Mouse (Mus musculus) inflammation-experienced regulatory T-cells, adult 6 months (primary cell): ENCODE data around the gene Kcnk2. TPM values are rescaled to one million over a fixed set of nuclear protein-coding genes. Genes with fewer than 3 reads are reported as not detected.
"Not testable (repeated sequence)": the region's sequence is repeated elsewhere in the genome, so short reads cannot be mapped to it uniquely, and the experiment has no call there.

Source experiments
- ATAC-seq: one replicate; pipeline ENCODE4 v1.8.0; 2017
- polyA plus RNA-seq, 3 experiments: library from polyadenylated mRNA; unstranded; fragments of 100-300 nt; shearing (Covaris generic); gene quantifications; one replicate each; pipeline ENCODE4 v1.2.1; 2017

The Kcnk2 gene
- polyA plus RNA-seq, 3 experiments from 2014 or later: not detected

DNA sequence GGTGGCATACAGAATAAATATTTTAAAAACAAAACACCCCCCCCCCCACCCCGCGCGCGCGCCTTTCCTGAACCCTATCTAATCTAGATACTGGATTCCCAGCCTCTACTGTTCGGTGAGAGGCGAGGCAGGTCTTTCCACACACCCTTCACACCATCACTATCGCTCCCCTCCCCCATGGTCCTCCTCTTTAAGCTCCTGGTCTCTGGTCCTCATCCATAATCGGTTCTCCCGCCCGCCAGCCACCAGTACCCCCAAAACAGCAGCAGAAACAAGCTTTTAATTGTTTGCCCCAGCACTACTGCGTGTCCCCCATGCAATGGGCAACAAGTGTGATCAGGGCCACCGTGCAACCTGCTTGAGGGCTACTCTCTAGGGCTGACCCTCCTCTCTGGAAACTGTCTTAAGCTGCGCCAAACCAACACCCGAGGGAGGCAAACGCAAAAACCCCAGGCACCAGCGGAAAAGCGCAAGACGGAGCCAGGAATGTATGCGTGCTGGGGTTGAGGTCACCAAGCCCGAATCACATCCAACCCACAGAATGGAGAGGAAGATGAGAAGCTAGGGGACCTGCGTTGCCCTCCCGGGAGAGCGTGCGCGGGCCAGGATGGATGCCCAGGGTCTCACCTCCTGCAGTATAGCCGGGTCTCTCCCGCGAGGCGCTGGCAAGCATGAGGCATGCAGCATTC is 59.5 kb downstream of the Kcnk2 start:
- no peak for ATAC-seq

DNA sequence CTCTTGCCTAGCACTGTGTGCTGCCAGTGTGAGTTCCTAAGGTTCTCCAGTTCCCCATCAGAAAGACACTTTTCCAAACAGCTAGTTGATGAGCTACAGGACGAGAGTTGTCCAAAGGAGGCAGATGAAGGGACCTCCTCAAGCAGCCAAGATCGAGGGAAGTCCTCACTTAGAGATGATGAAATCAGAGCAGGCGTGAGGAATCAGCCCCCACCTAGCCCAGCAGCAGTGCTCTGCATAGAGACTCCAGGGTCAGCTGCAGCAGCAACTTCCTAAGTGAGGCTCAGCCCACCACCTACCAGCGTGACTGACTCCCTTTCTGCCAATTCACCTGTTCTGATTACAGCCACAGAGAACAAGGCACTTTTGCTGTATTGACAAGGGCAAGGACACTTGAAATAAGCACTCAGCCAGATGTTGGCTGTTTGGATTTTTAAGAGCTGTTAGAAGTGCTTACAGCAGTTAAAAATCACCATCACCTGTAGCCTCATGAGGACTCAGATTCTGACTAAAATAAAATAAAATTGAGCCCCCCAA is 60.6 kb downstream of the Kcnk2 start:
- ATAC-seq: no peak

DNA sequence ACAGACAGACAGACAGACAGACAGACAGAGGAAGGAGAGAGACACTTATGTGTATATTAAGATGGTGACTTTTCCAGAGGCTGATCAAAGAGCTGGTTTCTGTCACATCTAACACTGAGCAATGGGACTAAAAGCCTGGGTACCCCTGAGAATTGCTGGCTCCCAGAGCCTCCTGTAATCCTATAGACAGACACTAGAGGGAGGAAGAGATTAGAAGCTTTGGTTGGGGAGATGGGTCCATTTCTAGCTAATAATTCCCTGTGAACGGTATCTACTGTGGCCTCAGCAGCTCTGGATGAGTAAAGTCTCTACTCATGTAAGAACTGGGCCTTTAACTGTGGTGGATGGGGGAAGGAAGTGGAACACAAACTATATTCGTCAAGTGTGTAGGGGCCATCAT is 86.2 kb downstream of the Kcnk2 start:
- ATAC-seq: no peak

DNA sequence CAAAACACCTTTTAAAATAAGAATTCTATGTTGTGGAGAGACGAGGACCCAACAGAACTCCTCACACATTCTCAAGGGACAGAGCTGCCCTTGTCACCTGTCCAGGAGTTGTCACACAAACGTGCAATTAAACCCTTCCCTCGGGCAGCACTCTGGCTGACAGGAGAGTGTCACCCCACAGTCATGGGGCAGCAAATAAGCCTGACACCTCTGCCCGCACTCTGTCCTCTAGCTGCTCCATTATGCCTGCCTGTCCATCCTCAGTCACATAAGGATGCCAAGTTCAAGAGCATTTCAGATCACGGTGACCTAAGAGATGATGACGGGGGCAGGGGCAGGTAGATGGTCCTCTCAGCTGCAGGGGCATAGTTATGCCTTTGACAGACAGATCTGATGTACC is 87.6 kb downstream of the Kcnk2 start:
- ATAC-seq: no peak

DNA sequence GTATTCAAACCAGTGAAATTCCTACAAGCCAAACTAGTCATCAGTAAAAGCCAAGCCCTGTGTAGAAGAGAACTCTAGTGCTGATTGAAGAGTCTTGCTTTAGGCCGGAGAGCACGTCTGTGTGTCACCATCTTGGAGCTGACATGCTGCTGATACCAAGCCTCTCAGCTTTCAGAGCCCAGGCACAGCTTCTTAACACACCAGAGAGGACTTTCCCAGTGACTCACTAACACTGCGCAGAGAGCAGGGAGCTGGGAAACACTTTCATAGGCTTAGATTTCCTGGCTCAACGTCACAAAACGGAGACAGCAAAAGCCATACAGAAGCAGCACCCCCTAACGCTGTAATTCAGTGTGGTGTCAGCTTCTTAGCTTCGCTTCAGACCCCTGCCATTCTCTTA is 88.3 kb downstream of the Kcnk2 start:
- ATAC-seq: no peak

DNA sequence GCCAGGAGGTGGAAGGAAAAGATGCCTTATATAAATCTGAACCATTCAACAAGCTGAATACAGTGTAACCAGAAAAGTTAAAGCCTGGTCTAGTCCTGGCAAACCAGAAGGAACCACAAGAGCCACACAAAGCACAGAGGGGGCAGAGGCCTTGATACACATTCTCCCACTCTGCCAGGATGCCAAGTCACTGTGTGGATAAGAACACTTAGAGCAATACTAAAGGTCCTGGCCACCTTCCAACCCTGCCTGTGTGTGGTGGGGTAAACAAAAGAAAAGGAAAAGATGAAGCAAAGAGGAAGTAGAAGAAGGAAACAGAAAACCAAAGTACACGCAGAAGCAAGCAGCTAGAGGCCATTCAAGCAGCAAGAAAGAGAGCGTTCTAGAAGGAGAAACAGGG is 91.9 kb downstream of the Kcnk2 start:
- no peak for ATAC-seq

DNA sequence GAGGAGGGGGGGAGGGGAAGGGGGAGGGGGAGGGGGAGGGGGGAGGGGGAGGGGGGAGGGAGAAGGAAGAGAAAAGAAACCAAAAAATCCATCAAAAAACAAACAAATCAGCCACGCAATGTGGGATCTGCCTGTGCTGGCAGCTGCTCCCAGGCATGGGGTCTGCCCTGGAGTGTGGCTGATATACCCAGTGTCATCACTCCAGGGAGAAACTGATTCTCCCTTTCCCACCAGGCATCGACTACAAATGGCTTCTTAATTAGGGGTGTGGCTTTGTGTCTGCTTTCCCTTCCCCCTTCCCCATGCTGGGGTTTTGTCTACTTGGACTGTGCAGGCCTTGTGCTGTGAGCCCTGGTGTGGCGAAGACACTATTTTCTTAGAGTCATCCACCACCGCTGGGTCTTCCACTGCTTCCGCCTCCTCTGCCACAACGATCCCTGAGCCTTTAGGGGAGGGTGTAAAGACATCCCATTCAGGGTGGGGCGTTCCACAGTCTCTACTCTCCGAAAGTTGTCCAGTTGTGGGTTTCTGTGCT is 97.0 kb downstream of the Kcnk2 start:
- ATAC-seq: no peak

DNA sequence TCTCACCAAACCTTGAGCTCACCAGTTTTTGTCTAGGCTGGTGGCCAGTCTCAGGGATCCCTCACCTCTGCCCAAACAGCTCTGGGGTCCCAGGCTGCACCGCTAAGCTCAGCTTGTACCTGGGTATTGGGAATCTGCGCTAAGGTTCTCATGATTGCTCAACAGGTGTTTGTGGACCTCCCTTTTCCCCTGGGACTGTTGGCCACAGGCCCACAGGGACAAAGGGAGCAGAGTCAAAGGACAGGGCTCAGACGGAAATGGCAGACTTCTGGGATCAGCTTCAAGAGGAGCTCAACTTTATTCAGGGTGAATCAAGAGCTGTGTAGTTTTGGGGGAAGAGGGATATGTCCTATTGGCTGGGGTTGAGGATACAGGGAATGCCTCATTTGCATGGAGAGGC is 99.1 kb downstream of the Kcnk2 start:
- ATAC-seq: no peak

DNA sequence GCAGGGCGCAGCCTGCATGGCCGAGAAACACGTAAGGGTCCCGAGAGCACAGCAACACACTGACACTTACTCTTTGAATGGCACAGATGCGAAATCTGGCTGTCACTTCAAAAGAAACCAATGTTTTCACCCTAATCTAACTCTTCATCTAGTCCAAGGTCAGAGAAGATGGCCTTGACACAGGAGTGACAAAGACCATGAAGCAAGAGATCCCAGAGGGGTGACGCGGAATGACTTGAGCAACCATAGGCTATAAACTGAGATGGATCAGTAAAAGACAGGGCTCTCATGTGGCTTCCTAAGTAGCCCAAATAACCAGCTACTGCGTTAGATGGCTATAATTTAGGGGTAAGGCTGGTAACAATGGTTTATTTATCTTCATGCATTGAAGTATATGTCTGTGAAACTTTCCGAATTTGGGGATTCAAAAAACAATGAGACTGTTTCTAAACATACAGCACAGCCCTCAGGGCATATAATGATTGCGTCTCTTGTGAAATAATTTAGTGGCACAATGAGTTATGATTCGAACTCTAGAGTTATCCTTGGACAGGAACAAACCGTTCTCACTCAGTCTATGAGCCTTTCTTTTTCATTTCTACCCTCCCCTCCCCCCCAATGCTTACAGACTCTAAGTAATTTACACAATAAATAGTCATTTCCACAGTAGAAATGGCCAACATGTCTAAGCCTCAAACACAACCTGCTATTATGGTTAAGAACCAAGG is 108.2 kb downstream of the Kcnk2 start:
- ATAC-seq: no peak

DNA sequence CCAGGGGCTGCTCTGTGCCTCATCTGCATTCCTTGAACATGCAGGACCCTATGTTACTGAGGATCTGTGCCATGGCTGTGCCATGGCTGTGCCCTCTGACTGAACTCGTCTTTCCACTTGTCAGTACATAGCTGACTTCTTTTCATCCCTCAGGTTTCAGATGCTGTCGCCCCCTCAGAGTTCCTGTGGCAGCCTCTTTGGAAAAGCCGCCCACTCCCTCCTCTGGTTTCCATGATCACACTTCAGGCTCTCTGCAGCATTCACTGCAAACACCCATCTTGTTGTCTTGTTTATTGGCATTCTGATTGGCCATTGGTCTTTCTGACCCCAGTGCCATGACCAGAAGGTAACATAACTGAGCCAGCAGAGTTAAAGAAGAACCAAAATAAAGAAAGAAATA is 111.2 kb downstream of the Kcnk2 start:
- no peak for ATAC-seq

DNA sequence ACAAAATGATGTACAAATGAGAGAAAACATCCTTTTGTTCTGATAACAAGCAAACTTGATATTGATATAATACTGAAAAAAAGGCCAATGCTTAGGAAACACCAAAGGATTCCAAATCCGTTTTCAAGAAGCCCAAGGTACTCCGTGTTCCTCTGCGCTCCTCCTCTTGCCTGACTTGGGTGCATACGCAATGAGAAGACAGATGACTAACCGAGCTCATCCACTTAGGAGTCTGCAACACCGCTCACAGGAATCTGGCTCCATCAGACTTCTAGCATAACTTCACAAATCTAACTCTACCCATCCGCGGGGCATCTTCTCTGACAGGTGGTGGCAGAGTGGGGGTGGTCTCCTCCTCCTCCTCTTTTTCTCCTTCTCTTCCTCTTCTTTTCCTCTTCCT is 113.1 kb downstream of the Kcnk2 start:
- ATAC-seq: no peak

DNA sequence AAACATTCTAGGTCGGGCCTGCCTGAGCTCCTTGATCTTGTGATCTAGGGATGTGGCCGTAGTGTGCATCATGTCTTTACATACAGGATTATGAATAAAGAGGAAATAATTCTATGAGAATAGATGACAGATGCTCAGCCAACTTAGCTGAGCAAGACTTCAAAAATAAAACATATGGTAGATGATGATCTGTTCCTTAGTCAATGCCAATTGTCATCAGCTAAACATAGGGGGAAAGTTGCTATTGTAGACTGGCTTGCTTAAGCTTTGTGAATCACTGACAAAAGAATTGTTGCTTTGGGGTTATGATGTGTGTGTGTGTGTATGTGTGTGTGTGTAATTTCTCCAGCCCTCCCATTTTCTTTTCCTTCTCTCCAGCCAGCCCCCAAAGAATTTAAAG is 129.8 kb downstream of the Kcnk2 start:
- ATAC-seq: no peak

DNA sequence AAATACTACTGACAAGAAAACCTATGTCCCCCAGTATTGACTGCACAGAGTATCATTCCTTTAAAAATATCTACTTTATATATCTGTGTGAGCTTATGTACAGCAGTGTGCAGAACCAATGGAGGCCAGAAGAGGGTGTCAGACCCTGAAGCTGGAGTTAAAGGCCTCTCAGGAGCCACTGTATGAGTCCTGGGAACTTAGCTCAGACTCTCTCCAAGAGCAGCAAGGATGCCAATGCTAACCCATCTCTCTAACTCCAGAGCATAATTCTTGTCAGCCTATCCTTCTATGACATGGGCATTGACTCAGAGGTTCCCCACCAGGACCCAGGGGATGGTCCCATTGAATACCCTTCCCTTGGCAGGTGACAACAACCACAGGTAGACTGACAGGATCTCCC is 148.4 kb downstream of the Kcnk2 start:
- ATAC-seq: no peak

DNA sequence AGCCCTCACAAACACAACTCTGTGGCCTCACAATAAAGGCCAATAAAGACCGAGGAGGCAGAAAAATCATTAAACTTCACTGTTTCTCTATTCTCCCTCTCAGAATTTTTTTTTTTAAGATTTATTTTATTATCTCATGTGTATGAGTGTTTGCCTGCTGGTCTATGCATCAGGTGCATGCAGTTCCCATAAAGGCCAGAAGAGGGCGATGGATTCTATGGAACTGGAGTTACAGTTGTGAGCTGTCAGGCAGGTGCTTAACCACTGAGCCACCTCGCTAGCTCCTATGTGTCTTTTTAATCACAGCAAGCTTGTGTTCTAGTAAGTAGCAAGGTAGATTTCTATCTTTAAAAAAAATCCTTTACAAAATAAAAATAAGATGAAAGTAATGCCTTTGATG is 148.9 kb downstream of the Kcnk2 start:
- ATAC-seq: no peak

DNA sequence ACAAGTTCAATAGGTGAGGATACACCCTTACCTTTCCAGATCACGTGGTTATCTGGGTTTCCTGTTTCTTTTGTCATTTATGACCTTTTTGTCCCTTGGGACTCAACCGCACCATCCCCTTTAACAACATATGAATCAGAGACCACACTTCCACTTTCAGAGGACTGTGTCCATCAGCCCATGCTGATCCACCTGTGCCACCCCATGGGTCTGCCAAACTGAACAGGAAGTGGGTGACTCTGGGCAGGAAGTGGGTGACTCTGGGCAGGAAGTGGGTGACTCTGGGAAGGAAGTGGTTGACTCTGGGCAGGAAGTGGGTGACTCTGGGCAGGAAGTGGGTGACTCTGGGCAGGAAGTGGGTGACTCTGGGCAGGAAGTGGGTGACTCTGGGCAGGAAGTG is 158.9 kb downstream of the Kcnk2 start:
- ATAC-seq: not testable (repeated sequence)

DNA sequence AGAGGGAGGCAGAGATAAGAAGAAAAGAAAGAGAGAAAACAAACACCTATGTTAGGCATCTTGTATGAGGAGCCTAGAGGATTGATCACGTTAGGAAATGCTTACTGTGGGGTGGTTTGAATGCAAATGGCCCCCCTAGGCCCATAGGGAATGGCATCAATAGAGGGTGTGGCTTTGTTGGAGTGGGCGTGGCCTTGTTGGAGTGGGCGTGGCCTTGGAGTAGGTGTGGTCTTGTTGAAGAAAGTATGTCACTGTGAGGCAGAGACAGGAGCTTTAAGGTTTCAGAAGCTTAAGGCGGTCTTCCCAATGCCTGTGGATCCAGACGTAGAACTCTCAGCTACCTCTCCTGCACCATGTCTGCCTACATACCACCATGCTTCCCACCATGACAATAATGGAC is 166.8 kb downstream of the Kcnk2 start:
- ATAC-seq: no peak

DNA sequence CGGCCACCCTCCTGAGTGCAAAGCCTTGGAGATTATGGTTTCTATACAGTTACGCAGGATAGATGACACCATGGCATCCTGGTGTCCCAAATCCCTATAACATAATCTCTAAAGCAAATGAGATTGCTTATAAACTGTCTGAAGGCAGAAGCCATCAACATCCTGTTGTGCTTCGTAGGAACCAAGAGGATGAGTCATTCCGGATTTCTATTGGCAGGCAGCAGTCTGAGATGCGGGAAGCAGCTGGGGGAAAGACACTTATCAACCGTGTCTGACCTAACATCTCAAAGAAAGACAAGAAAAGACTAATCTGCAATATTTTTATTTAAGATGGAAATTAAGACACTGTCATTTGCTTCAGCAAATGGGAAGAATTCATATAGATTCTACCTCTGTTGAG is 169.2 kb downstream of the Kcnk2 start:
- no peak for ATAC-seq

DNA sequence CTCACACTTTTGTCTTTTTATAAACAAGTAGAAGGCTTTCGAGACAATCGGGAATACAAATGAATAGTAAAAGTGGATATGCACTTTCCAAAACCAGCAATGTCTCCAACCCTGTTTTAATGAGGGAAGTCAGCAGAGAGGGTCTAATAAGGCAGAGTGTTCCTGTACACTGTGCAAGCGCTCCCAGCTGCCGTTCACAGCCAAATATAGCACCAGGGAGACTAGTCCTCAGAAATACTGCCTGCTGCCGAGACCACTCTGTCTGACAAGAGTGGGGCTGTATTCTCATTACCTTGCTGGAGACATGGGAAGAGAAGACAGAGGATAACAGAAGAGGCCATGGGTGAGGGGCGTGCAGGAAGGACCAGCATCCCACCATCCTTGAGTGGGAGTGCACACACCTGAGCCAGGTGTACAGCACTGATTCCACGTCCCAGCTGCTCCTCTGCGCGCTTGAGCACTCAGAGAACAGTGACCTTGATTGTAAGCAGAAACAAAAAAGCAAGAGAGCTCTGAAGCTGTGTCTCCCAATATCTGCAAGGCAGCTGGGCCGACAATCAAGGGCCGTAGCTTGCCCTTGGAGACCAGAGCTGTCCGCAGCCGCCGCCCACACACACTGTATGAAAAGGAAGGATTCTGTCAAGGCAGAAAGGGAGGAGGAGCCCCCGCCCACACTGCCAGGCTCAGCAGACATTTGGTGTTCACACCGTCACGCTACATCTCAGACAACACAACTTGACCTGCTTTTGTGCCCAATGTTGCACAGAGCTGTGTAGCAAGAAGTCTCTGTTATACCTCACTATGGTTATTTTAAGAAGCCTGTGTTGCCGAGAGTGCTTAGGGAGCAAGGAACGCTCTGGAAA is 173.6 kb downstream of the Kcnk2 start:
- ATAC-seq: no peak

DNA sequence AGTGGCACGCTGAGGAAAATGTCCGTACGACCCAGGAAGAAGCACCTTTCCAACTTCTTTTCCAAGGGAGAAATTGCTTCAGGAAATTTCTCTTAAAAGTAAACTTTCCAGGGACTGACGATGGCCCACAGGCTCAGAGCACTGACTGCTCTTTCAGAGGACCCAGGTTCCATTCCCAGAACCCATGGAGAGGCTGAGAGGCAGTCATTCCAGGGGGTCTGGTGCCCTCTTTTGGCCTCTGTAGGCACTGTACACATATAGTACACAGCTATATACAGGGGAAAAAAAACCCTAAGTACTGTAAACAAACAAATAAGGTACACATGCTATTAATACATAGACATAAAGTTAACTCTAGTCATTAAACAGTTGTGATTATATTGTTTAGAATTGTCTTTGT is 174.6 kb downstream of the Kcnk2 start:
- no peak for ATAC-seq

DNA sequence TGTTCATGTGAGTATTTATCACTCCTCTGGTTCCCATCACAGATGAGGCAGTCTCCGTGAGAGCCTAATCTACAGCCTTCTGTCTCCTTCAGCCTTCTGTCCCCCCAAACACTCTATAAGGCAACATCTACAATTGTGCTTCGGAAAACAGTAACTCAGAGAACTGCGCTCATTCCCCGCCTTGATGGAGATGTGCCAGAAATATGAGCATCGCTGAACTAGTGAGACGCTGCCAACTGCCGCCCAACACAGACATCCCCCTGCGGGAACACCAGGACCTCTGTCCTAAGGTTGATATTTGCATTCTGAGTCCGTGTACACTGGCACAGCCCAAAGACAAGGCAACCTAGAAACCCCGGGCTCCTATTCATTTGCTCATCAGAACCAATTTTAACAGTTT is 183.0 kb downstream of the Kcnk2 start:
- ATAC-seq: no peak

DNA sequence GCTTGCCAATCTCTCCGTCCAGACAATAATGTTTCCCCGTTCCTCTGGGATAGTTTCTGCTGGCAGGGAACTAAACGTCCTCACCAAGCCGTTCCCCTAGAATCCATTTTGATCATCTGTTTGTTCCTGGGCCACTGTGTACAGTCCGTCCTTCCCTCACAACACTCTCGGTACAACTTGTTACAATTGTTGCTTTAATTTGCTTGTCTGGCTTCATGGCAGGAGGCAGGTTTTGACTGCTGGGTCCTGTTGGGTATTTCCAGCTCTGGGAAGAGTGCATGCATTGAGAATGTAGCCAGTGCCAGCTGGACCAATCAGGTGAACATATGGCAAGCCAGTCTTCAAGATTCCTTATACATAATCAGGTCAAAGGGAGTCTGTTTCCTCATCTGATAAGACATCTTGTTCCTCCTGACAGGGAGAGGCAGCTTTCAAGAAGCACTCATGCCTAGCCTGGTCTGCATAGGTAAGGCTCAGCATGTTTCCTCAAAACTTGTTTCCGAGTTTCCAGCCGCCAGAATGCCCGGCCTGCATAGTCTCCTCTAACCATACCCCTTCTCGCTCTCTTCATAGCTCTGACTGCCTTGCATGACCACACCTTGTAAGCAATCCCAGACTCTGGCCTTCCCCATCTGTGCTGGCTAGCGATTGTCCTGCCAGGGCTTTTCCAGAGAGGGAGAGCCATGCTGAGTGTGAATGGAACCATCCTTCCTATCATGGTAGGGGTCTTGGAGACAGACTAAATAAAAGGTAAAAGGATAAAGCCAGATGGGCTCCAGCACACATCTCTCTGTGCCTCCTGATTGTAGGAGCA is 184.1 kb downstream of the Kcnk2 start:
- no peak for ATAC-seq

DNA sequence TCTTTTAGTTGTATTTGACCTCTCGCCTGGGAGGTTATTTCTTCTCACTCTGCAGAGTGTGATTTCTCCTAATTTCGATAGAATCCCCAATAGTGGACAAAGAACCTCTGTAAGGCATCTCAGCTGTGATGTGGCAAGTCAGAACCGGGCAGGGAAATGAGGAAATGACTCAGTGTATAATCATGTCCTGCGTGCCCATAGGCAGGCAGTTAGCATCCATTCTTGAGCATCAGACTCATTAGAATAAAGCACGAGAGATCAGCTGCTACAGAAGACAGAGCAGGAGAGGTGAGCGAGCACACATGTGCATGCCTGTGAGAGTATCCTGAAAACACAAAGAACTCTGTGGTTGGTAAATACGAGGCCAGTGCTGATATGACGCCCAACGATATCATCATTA is 186.9 kb downstream of the Kcnk2 start:
- ATAC-seq: no peak
